Mouse (Mus musculus) testis, adult 2 months (tissue): ENCODE data around the gene Cog8. TPM values are rescaled to one million over a fixed set of nuclear protein-coding genes. Genes with fewer than 3 reads are reported as not detected.

Source experiments
- H3K27ac ChIP-seq: fragments of 200-500 bp; 2 replicates; pipeline ENCODE4 v1.5.1; 2012; ENCODE audit warnings: low read depth, low read length; ENCODE audit not compliant: control insufficient read depth, insufficient read depth
- H3K27me3 ChIP-seq: fragments of 200-500 bp; 2 replicates; pipeline ENCODE4 v1.6.1; 2012; ENCODE audit warnings: mild to moderate bottlenecking, low read length, moderate library complexity; ENCODE audit not compliant: control insufficient read depth, insufficient read depth
- H3K36me3 ChIP-seq: fragments of 200-500 bp; 2 replicates; pipeline ENCODE4 v1.6.1; 2012; ENCODE audit warnings: mild to moderate bottlenecking, low read length; ENCODE audit not compliant: control insufficient read depth, insufficient read depth
- H3K4me1 ChIP-seq: fragments of 200-500 bp; 2 replicates; pipeline ENCODE4 v1.6.1; 2012; ENCODE audit warnings: low read length; ENCODE audit not compliant: control insufficient read depth, insufficient read depth
- H3K4me3 ChIP-seq: fragments of 200-500 bp; 2 replicates; pipeline ENCODE4 v1.5.1; 2012; ENCODE audit warnings: low read depth, mild to moderate bottlenecking, low read length, moderate library complexity, mixed read lengths; ENCODE audit not compliant: control insufficient read depth
- CTCF ChIP-seq: fragments of 200-500 bp; IDR thresholded peaks from 2 replicates; pipeline ENCODE4 v1.5.1; 2012; ENCODE audit warnings: low read depth, mild to moderate bottlenecking, inconsistent platforms, low read length, moderate library complexity; ENCODE audit not compliant: control insufficient read depth, insufficient read depth, insufficient replicate concordance
- POLR2A ChIP-seq: fragments of 200-500 bp; IDR thresholded peaks from 2 replicates; pipeline ENCODE4 v1.6.1; 2012; ENCODE audit warnings: low read depth, mild to moderate bottlenecking, inconsistent platforms, low read length, moderate library complexity; ENCODE audit not compliant: control insufficient read depth
- polyA plus RNA-seq: library from polyadenylated mRNA; depleted of rRNA; stranded (reverse); fragments of >200 nt; gene quantifications from 2 replicates; pipeline ENCODE4 v1.2.3, GENCODE M21; 2012

The Cog8 gene
- polyA plus RNA-seq, 1 experiment: 87.1 TPM

GRCm38 (mm10) chr8:107056973-107057369 is 482 bp upstream of the Cog8 start:
- no peaks in the 10 kb centered on the region; the same call in 1 of the 2 replicates for H3K36me3 ChIP-seq
- TF ChIP-seq CTCF (no peak), POLR2A (no peak)
- no peaks in the 10 kb centered on the region for H3K27me3 ChIP-seq
- H3K4me3 ChIP-seq: peak overlapping the region; percentile 88
- peak overlapping the region; percentile 76 for H3K27ac ChIP-seq
- H3K4me1 ChIP-seq: peaks cover 10% of the 10 kb centered on the region

GRCm38 (mm10) chr8:107052046-107052445 is 4.4 kb downstream of the Cog8 start:
- no peaks in the 10 kb centered on the region; the same call in 1 of the 2 replicates for H3K36me3 ChIP-seq
- no peak overlapping the region for H3K27ac ChIP-seq
- TF ChIP-seq POLR2A (no peak), CTCF (no peak)
- no peaks in the 10 kb centered on the region for H3K27me3 ChIP-seq
- H3K4me1 ChIP-seq: peaks cover 13% of the 10 kb centered on the region
- H3K4me3 ChIP-seq: no peak overlapping the region

GRCm38 (mm10) chr8:107049480-107049879 is 7.0 kb downstream of the Cog8 start:
- Histone ChIP-seq H3K4me3 (no peak overlapping the region), H3K4me1 (peaks cover 9% of the 10 kb centered on the region), H3K27me3 (no peaks in the 10 kb centered on the region), H3K36me3 (no peaks in the 10 kb centered on the region; the same call in 1 of the 2 replicates), H3K27ac (no peak overlapping the region)
- TF ChIP-seq POLR2A (no peak), CTCF (no peak)

GRCm38 (mm10) chr8:107048061-107048941 is 8.2 kb downstream of the Cog8 start, which contains the start of gene Pdf:
Gene Pdf, minus strand, starts transcription at chr8:107048614.
- TF ChIP-seq CTCF (no peak; the same call in 1 of the 2 replicates), POLR2A (0 out of 2 replicates have a peak, but pooled peaks have one; percentile 12)
- no peaks in the 10 kb centered on the region; the same call in 1 of the 2 replicates for H3K36me3 ChIP-seq

GRCm38 (mm10) chr8:107046976-107047375 is 9.5 kb downstream of the Cog8 start:
- no peaks in the 10 kb centered on the region for H3K27me3 ChIP-seq
- peaks cover 9% of the 10 kb centered on the region for H3K4me1 ChIP-seq
- peaks cover 4% of the 10 kb centered on the region for H3K36me3 ChIP-seq
- no peak overlapping the region for H3K27ac ChIP-seq
- no peak overlapping the region for H3K4me3 ChIP-seq
- TF ChIP-seq POLR2A: no peak
- no peak for TF ChIP-seq CTCF

More at GRCm38 (mm10) chr8:107048061-107048941, 8.2 kb downstream of the Cog8 start, which contains the start of gene Pdf:
- Histone ChIP-seq H3K4me3 (peak within 1 kb of the TSS; percentile 88), H3K27me3 (no peaks in the 10 kb centered on the region), H3K4me1 (peaks cover 9% of the 10 kb centered on the region), H3K27ac (peak within 1 kb of the TSS; percentile 78)

GRCm38 (mm10) chr8:107045478-107045877 is 11.0 kb downstream of the Cog8 start:
- H3K27me3 ChIP-seq: no peaks in the 10 kb centered on the region
- TF ChIP-seq CTCF (no peak), POLR2A (no peak)
- peaks cover 4% of the 10 kb centered on the region for H3K36me3 ChIP-seq
- no peak overlapping the region for H3K4me3 ChIP-seq
- H3K27ac ChIP-seq: no peak overlapping the region
- peaks cover 9% of the 10 kb centered on the region for H3K4me1 ChIP-seq

GRCm38 (mm10) chr8:107040632-107041031 is 15.9 kb downstream of the Cog8 start:
- peaks cover 4% of the 10 kb centered on the region for H3K36me3 ChIP-seq
- TF ChIP-seq CTCF: no peak
- TF ChIP-seq POLR2A: no peak

More at GRCm38 (mm10) chr8:107040632-107041031, 15.9 kb downstream of the Cog8 start:
- Histone ChIP-seq H3K27me3 (no peaks in the 10 kb centered on the region), H3K27ac (no peak overlapping the region), H3K4me3 (no peak overlapping the region), H3K4me1 (no peaks in the 10 kb centered on the region)
